Mouse (Mus musculus) heart, adult 8-10 months (tissue): ENCODE results near the gene Mmp15. TPM values are rescaled to one million over a fixed set of nuclear protein-coding genes. Genes with fewer than 3 reads are reported as not detected.

Experiments used
- DNase-seq: peaks from one replicate; pipeline ENCODE4 v3.0.0; 2022; ENCODE audit warnings: low spot score
- total RNA-seq, 4 experiments: library from RNA; stranded (reverse); gene quantifications; 2 replicates each; pipeline ENCODE4 v1.2.4; 2022

Mmp15 gene
- total RNA-seq, 4 experiments from 2014 or later, result 57.6 to 63.2 (median 58.0) TPM

GRCm38 (mm10) chr8:95341721-95342120 is 10.3 kb upstream of the Mmp15 start:
- DNase-seq, result peak; percentile 55

- DNase-seq, result no peak
Measured at GRCm38 (mm10) chr8:95344668-95345067, 7.4 kb upstream of the Mmp15 start.

GRCm38 (mm10) chr8:95346643-95347545 is 5.2 kb upstream of the Mmp15 start:
- peak; percentile 77 for DNase-seq

- no peak for DNase-seq
Measured at GRCm38 (mm10) chr8:95348356-95348755, 3.7 kb upstream of the Mmp15 start.

GRCm38 (mm10) chr8:95348811-95349630 is 3.0 kb upstream of the Mmp15 start:
- DNase-seq, result peak; percentile 59

GRCm38 (mm10) chr8:95351461-95351860 is 607 bp upstream of the Mmp15 start:
- no peak for DNase-seq

- DNase-seq, result no peak
Measured at GRCm38 (mm10) chr8:95352871-95353866, 1.1 kb downstream of the Mmp15 start.

GRCm38 (mm10) chr8:95354606-95355005 is 2.5 kb downstream of the Mmp15 start:
- DNase-seq, result no peak

- DNase-seq, result no peak
Measured at GRCm38 (mm10) chr8:95358550-95359411, 6.7 kb downstream of the Mmp15 start.

GRCm38 (mm10) chr8:95360181-95361015 is 8.3 kb downstream of the Mmp15 start:
- DNase-seq, result no peak

- DNase-seq, result no peak
Measured at GRCm38 (mm10) chr8:95361016-95361341, 8.9 kb downstream of the Mmp15 start.

GRCm38 (mm10) chr8:95362272-95362671 is 10.2 kb downstream of the Mmp15 start:
- no peak for DNase-seq

- DNase-seq, result no peak
Measured at GRCm38 (mm10) chr8:95363849-95364248, 11.8 kb downstream of the Mmp15 start.

GRCm38 (mm10) chr8:95369581-95370326 is 17.7 kb downstream of the Mmp15 start:
- DNase-seq, result no peak

- peak; percentile 60 for DNase-seq
Measured at GRCm38 (mm10) chr8:95373389-95374002, 21.4 kb downstream of the Mmp15 start.

- peak; percentile 48 for DNase-seq
Measured at GRCm38 (mm10) chr8:95374429-95374828, 22.4 kb downstream of the Mmp15 start.

- no peak for DNase-seq
Measured at GRCm38 (mm10) chr8:95375374-95375930, 23.4 kb downstream of the Mmp15 start.
